Comparison of ENCODE assay signal across 31 mouse cellular contexts in the genomic region with DNA sequence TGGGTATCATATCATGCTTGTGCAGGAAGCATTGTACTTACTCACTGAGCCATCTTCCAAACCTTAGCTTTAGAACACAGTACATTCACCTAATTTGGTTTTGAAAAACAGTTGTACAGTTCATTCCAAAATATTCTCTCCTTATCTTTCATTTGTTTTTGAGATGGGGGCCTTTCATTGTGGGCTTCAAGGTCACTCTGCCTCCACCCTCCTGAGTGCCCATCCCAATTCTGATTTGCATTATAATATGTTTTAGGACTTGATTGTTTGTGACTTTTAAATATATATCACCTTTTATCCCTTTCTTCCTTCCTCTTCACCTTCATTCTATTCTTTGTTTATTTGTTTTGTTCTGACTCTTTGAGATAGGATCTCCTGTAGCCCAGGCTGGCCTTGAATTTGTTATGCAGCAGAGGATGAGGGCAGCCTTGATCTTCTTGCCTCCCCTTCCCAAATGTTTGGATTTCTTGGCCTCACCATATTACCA.
"Had no signal": no experiment of that assay in that cellular context is flagged by ENCODE, and none has a peak within 500 bp of the region (broad histone marks: within the 10 kb centered on the region; RNA-seq: fewer than 3 reads in every experiment).

No protein-coding gene starts in this region.

- ATAC-seq: liver, embryonic 12.5 days; liver, postnatal 0 days; lung, postnatal 0 days; midbrain, embryonic 13.5 days; midbrain, embryonic 15.5 days; midbrain, embryonic 16.5 days had no signal

- DNase-seq: left cerebral cortex, postnatal 4 days; liver; liver, embryonic 13.5 days; liver, postnatal 0 days; lung, adult 18-20 months; lung, adult 2 months; lung, embryonic 14.5 days; lung, postnatal 10 days; lung, postnatal 14 days; lung, postnatal 36 days; lung, postnatal 4 days; midbrain, embryonic 14.5 days had no signal

- H3K27me3 ChIP-seq: limb, embryonic 12.5 days; limb, embryonic 13.5 days; limb, embryonic 15.5 days; liver, embryonic 12.5 days; liver, embryonic 13.5 days; liver, embryonic 15.5 days; lung, embryonic 15.5 days; midbrain, embryonic 12.5 days; midbrain, embryonic 13.5 days; midbrain, embryonic 15.5 days; neural tube, embryonic 12.5 days had no signal

- H3K27ac ChIP-seq: limb, embryonic 10.5 days; limb, embryonic 12.5 days; limb, embryonic 13.5 days; limb, embryonic 15.5 days; liver, embryonic 12.5 days; liver, embryonic 13.5 days; liver, embryonic 14.5 days; liver, embryonic 15.5 days; lung, embryonic 15.5 days; macrophage; midbrain, embryonic 10.5 days; midbrain, embryonic 12.5 days; midbrain, embryonic 13.5 days; midbrain, embryonic 15.5 days; neural tube, embryonic 12.5 days had no signal

- H3K4me3 ChIP-seq: limb, embryonic 10.5 days; limb, embryonic 12.5 days; limb, embryonic 13.5 days; limb, embryonic 15.5 days; liver, embryonic 12.5 days; liver, embryonic 13.5 days; liver, embryonic 15.5 days; lung, embryonic 15.5 days; megakaryocyte, embryonic 14.5 days; midbrain, embryonic 10.5 days; midbrain, embryonic 12.5 days; midbrain, embryonic 13.5 days; midbrain, embryonic 15.5 days; myocyte; neural tube, embryonic 12.5 days had no signal

- H3K4me2 ChIP-seq: limb, embryonic 12.5 days; limb, embryonic 13.5 days; limb, embryonic 15.5 days; liver, embryonic 12.5 days; liver, embryonic 13.5 days; liver, embryonic 15.5 days; lung, embryonic 14.5 days; lung, embryonic 15.5 days; midbrain, embryonic 11.5 days; midbrain, embryonic 12.5 days; midbrain, embryonic 13.5 days; midbrain, embryonic 15.5 days; neural tube, embryonic 12.5 days had no signal

- H3K36me3 ChIP-seq: limb, embryonic 10.5 days; limb, embryonic 12.5 days; limb, embryonic 13.5 days; limb, embryonic 15.5 days; liver, embryonic 12.5 days; liver, embryonic 13.5 days; liver, embryonic 15.5 days; lung, embryonic 15.5 days; midbrain, embryonic 10.5 days; midbrain, embryonic 12.5 days; midbrain, embryonic 13.5 days; midbrain, embryonic 15.5 days; neural tube, embryonic 12.5 days had no signal

- H3K4me1 ChIP-seq: limb, embryonic 13.5 days; limb, embryonic 15.5 days; liver, embryonic 12.5 days; liver, embryonic 13.5 days; liver, embryonic 15.5 days; lung, embryonic 15.5 days; megakaryocyte, embryonic 14.5 days; midbrain, embryonic 12.5 days; midbrain, embryonic 13.5 days; neural tube, embryonic 12.5 days had no signal

- H3K9ac ChIP-seq: limb, embryonic 12.5 days; limb, embryonic 13.5 days; limb, embryonic 15.5 days; liver, embryonic 12.5 days; liver, embryonic 13.5 days; liver, embryonic 14.5 days; liver, embryonic 15.5 days; liver, postnatal 0 days; lung, embryonic 14.5 days; lung, embryonic 15.5 days; midbrain, embryonic 12.5 days; midbrain, embryonic 13.5 days; midbrain, embryonic 15.5 days; neural tube, embryonic 12.5 days had no signal

- H3K9me3 ChIP-seq: limb, embryonic 10.5 days; limb, embryonic 15.5 days; liver, embryonic 13.5 days; liver, embryonic 15.5 days; midbrain, embryonic 15.5 days; neural tube, embryonic 12.5 days had no signal
